Mouse (Mus musculus): Measurements from ENCODE around the gene Tbcd. TPM values are rescaled to one million over a fixed set of nuclear protein-coding genes. Genes with fewer than 3 reads are reported as not detected.

Gene Tbcd
- polyA plus RNA-seq, 2 experiments = 38.7 to 43.4 TPM

DNA sequence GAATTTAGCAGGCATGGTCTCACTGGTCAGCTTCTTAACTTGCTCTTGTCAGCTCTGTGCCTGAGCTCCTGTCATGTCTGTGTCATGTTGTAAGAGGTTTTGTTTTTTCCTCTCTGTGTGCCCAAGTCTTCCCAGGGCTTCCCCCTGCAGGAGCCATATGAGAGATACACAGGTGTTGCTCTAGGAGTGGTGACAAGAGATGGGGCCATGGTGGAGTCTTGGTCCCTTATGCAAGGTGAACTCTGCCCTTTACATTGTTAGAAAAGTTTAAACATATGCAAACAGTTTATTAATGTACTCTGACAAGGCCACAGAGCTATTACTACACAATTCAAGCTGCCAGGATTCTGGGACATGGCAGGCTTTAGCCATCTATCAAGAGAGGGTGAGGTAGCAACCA is 164.8 kb downstream of the Tbcd start:
- H3K27me3 ChIP-seq (ENCODE audit: control insufficient read depth, insufficient read depth, low read length) = no peaks in the 10 kb centered on the region
- H3K4me1 ChIP-seq (ENCODE audit: control insufficient read depth, insufficient read depth, low read length) = no peaks in the 10 kb centered on the region
- no peak overlapping the region for H3K4me3 ChIP-seq (replicated peaks; ENCODE audit: low read length)
- no peak for DNase-seq (ENCODE audit: low spot score)
- no peak overlapping the region for H3K9ac ChIP-seq (ENCODE audit: low read depth, low read length, severe bottlenecking)
- H3K36me3 ChIP-seq (ENCODE audit: control insufficient read depth, insufficient read depth, low read length) = peaks cover 57% of the 10 kb centered on the region
- H3K9me3 ChIP-seq (ENCODE audit: control insufficient read depth, low read length) = no peaks in the 10 kb centered on the region
- no peak overlapping the region for H3K27ac ChIP-seq (replicated peaks; ENCODE audit: low read depth, low read length)
- TF ChIP-seq POLR2A (IDR thresholded peaks at IDR 0.05; ENCODE audit: borderline replicate concordance, extremely low read depth, insufficient read depth, insufficient read length) = no peak
- no peak overlapping the region for H3K4me2 ChIP-seq (replicated peaks; ENCODE audit: low read depth, low read length, severe bottlenecking)
- ATAC-seq (ENCODE audit: low FRiP score, low read depth) = no peak

DNA sequence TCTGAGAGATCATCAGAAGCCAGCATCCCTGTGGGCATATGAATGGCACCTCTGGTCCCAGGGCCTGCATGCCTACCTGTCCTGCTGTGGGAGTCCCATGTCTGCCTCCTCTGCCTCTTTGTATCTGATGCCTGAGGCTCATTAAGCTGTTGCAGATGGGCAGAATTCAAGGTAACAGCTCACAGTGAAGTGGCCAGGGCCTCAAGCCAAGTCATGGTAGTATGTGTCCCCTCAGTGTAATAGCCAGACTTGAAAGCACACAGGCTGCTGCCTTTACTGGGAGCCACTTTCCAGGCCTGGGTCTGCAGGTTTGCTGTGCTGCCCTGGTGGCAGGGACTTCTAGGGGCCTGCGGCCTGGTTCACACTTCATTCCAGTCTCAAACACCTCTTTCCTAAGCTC is 165.6 kb downstream of the Tbcd start:
- H3K4me3 ChIP-seq (replicated peaks; ENCODE audit: low read length) = no peak overlapping the region
- ATAC-seq (ENCODE audit: low FRiP score, low read depth) = no peak
- no peaks in the 10 kb centered on the region for H3K4me1 ChIP-seq (ENCODE audit: control insufficient read depth, insufficient read depth, low read length)
- peaks cover 65% of the 10 kb centered on the region for H3K36me3 ChIP-seq (ENCODE audit: control insufficient read depth, insufficient read depth, low read length)
- no peaks in the 10 kb centered on the region for H3K9me3 ChIP-seq (ENCODE audit: control insufficient read depth, low read length)
- no peak overlapping the region for H3K4me2 ChIP-seq (replicated peaks; ENCODE audit: low read depth, low read length, severe bottlenecking)
- no peak for TF ChIP-seq POLR2A (IDR thresholded peaks at IDR 0.05; ENCODE audit: borderline replicate concordance, extremely low read depth, insufficient read depth, insufficient read length)
- no peaks in the 10 kb centered on the region for H3K27me3 ChIP-seq (ENCODE audit: control insufficient read depth, insufficient read depth, low read length)
- WGBS = 89% methylated on average over 1 of the region's 1 CpGs
- H3K27ac ChIP-seq (replicated peaks; ENCODE audit: low read depth, low read length) = no peak overlapping the region
- no peak overlapping the region for H3K9ac ChIP-seq (ENCODE audit: low read depth, low read length, severe bottlenecking)
- DNase-seq (ENCODE audit: low spot score) = no peak

DNA sequence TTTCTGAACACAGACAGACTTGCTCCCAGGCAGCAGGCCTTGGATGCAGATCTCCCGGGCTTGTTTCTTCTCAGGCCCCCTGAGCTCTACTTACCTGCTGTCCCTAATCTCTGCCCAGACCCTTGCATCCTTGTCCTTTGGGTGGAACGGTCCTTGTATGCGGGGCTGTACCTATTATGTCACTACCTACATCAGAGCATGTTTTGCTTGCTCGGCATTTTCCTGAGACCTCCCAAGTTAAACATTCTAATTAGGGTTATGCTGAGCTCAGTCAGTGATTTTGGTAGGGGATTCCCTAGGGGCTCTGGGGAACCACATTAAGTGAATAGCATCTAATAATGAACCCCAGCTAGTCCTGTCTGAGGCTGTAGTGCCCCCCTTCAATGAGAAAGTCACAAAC is 173.3 kb downstream of the Tbcd start:
- no peak for ATAC-seq (ENCODE audit: low FRiP score, low read depth)
- H3K9me3 ChIP-seq (ENCODE audit: control insufficient read depth, low read length) = no peaks in the 10 kb centered on the region
- peaks cover 46% of the 10 kb centered on the region for H3K36me3 ChIP-seq (ENCODE audit: control insufficient read depth, insufficient read depth, low read length)
- no peak for DNase-seq (ENCODE audit: low spot score)
- no peak overlapping the region for H3K4me2 ChIP-seq (replicated peaks; ENCODE audit: low read depth, low read length, severe bottlenecking)
- no peak overlapping the region for H3K4me3 ChIP-seq (replicated peaks; ENCODE audit: low read length)
- no peaks in the 10 kb centered on the region for H3K4me1 ChIP-seq (ENCODE audit: control insufficient read depth, insufficient read depth, low read length)
- TF ChIP-seq POLR2A (IDR thresholded peaks at IDR 0.05; ENCODE audit: borderline replicate concordance, extremely low read depth, insufficient read depth, insufficient read length) = no peak
- H3K27ac ChIP-seq (replicated peaks; ENCODE audit: low read depth, low read length) = no peak overlapping the region
- H3K27me3 ChIP-seq (ENCODE audit: control insufficient read depth, insufficient read depth, low read length) = no peaks in the 10 kb centered on the region
- no peak overlapping the region for H3K9ac ChIP-seq (ENCODE audit: low read depth, low read length, severe bottlenecking)
- 84% methylated on average over 4 of the region's 4 CpGs for WGBS

DNA sequence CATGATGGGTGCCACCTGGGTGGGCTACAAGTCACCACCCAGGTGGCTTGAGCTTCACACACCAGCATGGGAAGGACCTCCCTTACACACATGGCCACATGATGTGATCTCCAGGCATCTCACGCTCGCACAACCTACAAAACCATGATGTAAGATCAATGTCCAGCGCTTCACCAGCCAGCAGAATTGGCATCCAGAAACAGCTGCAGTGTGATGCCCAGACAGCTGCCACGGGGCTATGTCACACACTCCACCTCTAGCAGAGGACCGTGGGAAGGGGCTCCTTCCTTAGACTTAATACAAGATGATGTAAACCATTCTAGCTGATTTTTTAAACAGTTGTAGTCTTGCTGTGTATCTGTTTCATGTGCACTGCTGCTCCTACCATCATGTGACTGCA is 175.8 kb downstream of the Tbcd start:
- H3K9ac ChIP-seq (ENCODE audit: low read depth, low read length, severe bottlenecking) = no peak overlapping the region
- 85% methylated on average over 5 of the region's 5 CpGs for WGBS
- TF ChIP-seq POLR2A (IDR thresholded peaks at IDR 0.05; ENCODE audit: borderline replicate concordance, extremely low read depth, insufficient read depth, insufficient read length) = no peak

DNA sequence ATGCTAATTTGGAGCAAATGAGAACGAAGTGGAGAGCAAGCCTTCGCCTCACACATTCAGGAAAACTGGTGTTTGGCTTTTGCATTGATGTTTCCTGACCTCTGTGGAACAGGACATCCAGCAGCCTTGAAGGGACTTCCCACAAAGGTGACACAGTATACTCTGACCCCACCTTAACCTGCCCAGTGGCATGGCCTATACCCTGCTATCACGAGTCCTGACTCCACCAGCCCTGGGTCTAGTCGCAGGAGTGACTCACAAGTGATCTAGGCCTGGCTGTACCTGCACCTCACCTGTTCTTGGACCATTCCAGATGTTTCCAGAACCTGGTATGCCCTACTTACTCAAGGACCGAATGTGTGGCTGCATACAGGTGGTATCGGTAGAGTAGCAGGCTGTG is 177.8 kb downstream of the Tbcd start:
- Histone ChIP-seq H3K27ac (replicated peaks; ENCODE audit: low read depth, low read length) (no peak overlapping the region), H3K4me2 (replicated peaks; ENCODE audit: low read depth, low read length, severe bottlenecking) (no peak overlapping the region), H3K9ac (ENCODE audit: low read depth, low read length, severe bottlenecking) (no peak overlapping the region), H3K27me3 (ENCODE audit: control insufficient read depth, insufficient read depth, low read length) (no peaks in the 10 kb centered on the region), H3K4me1 (ENCODE audit: control insufficient read depth, insufficient read depth, low read length) (no peaks in the 10 kb centered on the region), H3K36me3 (ENCODE audit: control insufficient read depth, insufficient read depth, low read length) (peaks cover 17% of the 10 kb centered on the region), H3K9me3 (ENCODE audit: control insufficient read depth, low read length) (no peaks in the 10 kb centered on the region), H3K4me3 (replicated peaks; ENCODE audit: low read length) (no peak overlapping the region)
- DNase-seq (ENCODE audit: low spot score) = no peak
- no peak for TF ChIP-seq POLR2A (IDR thresholded peaks at IDR 0.05; ENCODE audit: borderline replicate concordance, extremely low read depth, insufficient read depth, insufficient read length)
- no peak for ATAC-seq (ENCODE audit: low FRiP score, low read depth)
- WGBS = 92% methylated on average over 6 of the region's 6 CpGs

More for the DNA sequence above, 175.8 kb downstream of the Tbcd start:
- peaks cover 27% of the 10 kb centered on the region for H3K36me3 ChIP-seq (ENCODE audit: control insufficient read depth, insufficient read depth, low read length)
- H3K27ac ChIP-seq (replicated peaks; ENCODE audit: low read depth, low read length) = no peak overlapping the region
- H3K4me2 ChIP-seq (replicated peaks; ENCODE audit: low read depth, low read length, severe bottlenecking) = no peak overlapping the region
- ATAC-seq (ENCODE audit: low FRiP score, low read depth) = no peak
- no peak overlapping the region for H3K4me3 ChIP-seq (replicated peaks; ENCODE audit: low read length)
- no peaks in the 10 kb centered on the region for H3K27me3 ChIP-seq (ENCODE audit: control insufficient read depth, insufficient read depth, low read length)
- H3K9me3 ChIP-seq (ENCODE audit: control insufficient read depth, low read length) = no peaks in the 10 kb centered on the region
- no peaks in the 10 kb centered on the region for H3K4me1 ChIP-seq (ENCODE audit: control insufficient read depth, insufficient read depth, low read length)
- DNase-seq (ENCODE audit: low spot score) = no peak

DNA sequence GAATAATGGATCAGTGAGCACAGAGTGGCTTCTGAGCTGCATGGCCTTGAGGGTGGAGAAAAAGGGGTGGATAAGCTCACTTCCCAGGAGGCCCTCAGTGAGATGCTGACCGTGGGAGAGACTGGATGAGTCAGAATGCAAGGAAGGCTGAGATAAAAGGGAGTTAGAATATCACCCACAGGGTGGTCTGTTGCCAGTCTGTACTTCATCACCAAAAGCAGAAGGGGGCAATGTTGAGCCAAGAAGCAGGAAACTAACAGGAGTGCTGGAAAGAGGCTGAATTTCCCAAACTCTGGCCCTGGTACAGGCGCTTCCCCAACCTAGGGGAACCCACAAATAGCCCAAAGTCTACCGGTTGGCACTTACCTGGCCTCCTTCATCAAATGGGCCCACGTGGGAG is 178.7 kb downstream of the Tbcd start:
- Histone ChIP-seq H3K36me3 (ENCODE audit: control insufficient read depth, insufficient read depth, low read length) (peaks cover 17% of the 10 kb centered on the region), H3K27me3 (ENCODE audit: control insufficient read depth, insufficient read depth, low read length) (no peaks in the 10 kb centered on the region), H3K27ac (replicated peaks; ENCODE audit: low read depth, low read length) (no peak overlapping the region), H3K4me3 (replicated peaks; ENCODE audit: low read length) (no peak overlapping the region), H3K4me1 (ENCODE audit: control insufficient read depth, insufficient read depth, low read length) (no peaks in the 10 kb centered on the region), H3K9me3 (ENCODE audit: control insufficient read depth, low read length) (no peaks in the 10 kb centered on the region), H3K9ac (ENCODE audit: low read depth, low read length, severe bottlenecking) (no peak overlapping the region), H3K4me2 (replicated peaks; ENCODE audit: low read depth, low read length, severe bottlenecking) (no peak overlapping the region)
- DNase-seq (ENCODE audit: low spot score) (no peak), ATAC-seq (ENCODE audit: low FRiP score, low read depth) (no peak)
- 79% methylated on average over 4 of the region's 4 CpGs for WGBS
- TF ChIP-seq POLR2A (IDR thresholded peaks at IDR 0.05; ENCODE audit: borderline replicate concordance, extremely low read depth, insufficient read depth, insufficient read length) = no peak
